Mouse (Mus musculus): ENCODE data around the gene Spdef. TPM values are rescaled to one million over a fixed set of nuclear protein-coding genes. Genes with fewer than 3 reads are reported as not detected.

Gene Spdef
- polyA plus RNA-seq (2015; fragmentation: Nextera tagmentation; extraction: Ambion mirVana): 28.0 and 29.7 TPM in 2 replicates

GRCm38 (mm10) chr17:27728770-27729169 is at the start of gene Spdef:
TSS of gene Spdef (minus strand) at chr17:27728955.
- H3K9me3 ChIP-seq (ENCODE audit: control insufficient read depth, low read length): no peaks in the 10 kb centered on the region
- H3K4me2 ChIP-seq (replicated peaks; ENCODE audit: low read depth): peak within 1 kb of the TSS; percentile 47
- no peak for TF ChIP-seq EP300 (optimal IDR thresholded peaks at IDR 0.05)
- no peak for TF ChIP-seq CTCF (IDR thresholded peaks at IDR 0.05; ENCODE audit: low read depth)
- no peaks in the 10 kb centered on the region for H3K27me3 ChIP-seq (ENCODE audit: control insufficient read depth, insufficient read depth, low read length)
- peak within 1 kb of the TSS; percentile 85 for H3K27ac ChIP-seq (replicated peaks)
- H3K9ac ChIP-seq (ENCODE audit: low read length): peak within 1 kb of the TSS; percentile 59
- 39% methylated on average over 10 of the region's 10 CpGs for WGBS
- peak; percentile 56 for ATAC-seq (ENCODE audit: low FRiP score, low TSS enrichment)
- DNase-seq (ENCODE audit: low spot score): peak; percentile 67
- H3K36me3 ChIP-seq (ENCODE audit: control insufficient read depth, insufficient read depth, low read length): no peaks in the 10 kb centered on the region
- 0 out of 2 replicates have a peak, but pooled peaks cover 2% of the 10 kb centered on the region for H3K4me1 ChIP-seq (replicated peaks; ENCODE audit: control insufficient read depth, insufficient read depth)
- H3K4me3 ChIP-seq (ENCODE audit: low read depth, low read length): peak within 1 kb of the TSS; percentile 32

- Histone ChIP-seq H3K27ac (replicated peaks) (0 out of 2 replicates have a peak overlapping the region, but pooled peaks have one; percentile 71), H3K9ac (ENCODE audit: low read length) (no peak overlapping the region), H3K36me3 (ENCODE audit: control insufficient read depth, insufficient read depth, low read length) (peaks cover 2% of the 10 kb centered on the region; the same call in 1 of the 2 replicates), H3K27me3 (ENCODE audit: control insufficient read depth, insufficient read depth, low read length) (no peaks in the 10 kb centered on the region), H3K4me3 (ENCODE audit: low read depth, low read length) (no peak overlapping the region), H3K9me3 (ENCODE audit: control insufficient read depth, low read length) (no peaks in the 10 kb centered on the region), H3K4me2 (replicated peaks; ENCODE audit: low read depth) (no peak overlapping the region), H3K4me1 (replicated peaks; ENCODE audit: control insufficient read depth, insufficient read depth) (no peaks in the 10 kb centered on the region)
- WGBS: 50% methylated on average over 6 of the region's 6 CpGs
- ATAC-seq (ENCODE audit: low FRiP score, low TSS enrichment) (peak; percentile 86), DNase-seq (ENCODE audit: low spot score) (peak; percentile 72)
- TF ChIP-seq CTCF (IDR thresholded peaks at IDR 0.05; ENCODE audit: low read depth) (no peak), EP300 (optimal IDR thresholded peaks at IDR 0.05) (no peak)
These were observed 49.1 kb upstream of the Spdef start for GRCm38 (mm10) chr17:27777823-27778222.

- Histone ChIP-seq H3K4me2 (replicated peaks; ENCODE audit: low read depth) (no peak overlapping the region), H3K4me3 (ENCODE audit: low read depth, low read length) (no peak overlapping the region), H3K4me1 (replicated peaks; ENCODE audit: control insufficient read depth, insufficient read depth) (no peaks in the 10 kb centered on the region), H3K9me3 (ENCODE audit: control insufficient read depth, low read length) (no peaks in the 10 kb centered on the region), H3K9ac (ENCODE audit: low read length) (no peak overlapping the region), H3K36me3 (ENCODE audit: control insufficient read depth, insufficient read depth, low read length) (no peaks in the 10 kb centered on the region), H3K27ac (replicated peaks) (no peak overlapping the region), H3K27me3 (ENCODE audit: control insufficient read depth, insufficient read depth, low read length) (no peaks in the 10 kb centered on the region)
- 87% methylated on average over 3 of the region's 3 CpGs for WGBS
- ATAC-seq (ENCODE audit: low FRiP score, low TSS enrichment): no peak
- DNase-seq (ENCODE audit: low spot score): no peak
- TF ChIP-seq CTCF (IDR thresholded peaks at IDR 0.05; ENCODE audit: low read depth): no peak
- TF ChIP-seq EP300 (optimal IDR thresholded peaks at IDR 0.05): no peak
These were observed 45.4 kb upstream of the Spdef start for GRCm38 (mm10) chr17:27774198-27774597.

GRCm38 (mm10) chr17:27771616-27772015 is 42.9 kb upstream of the Spdef start:
- Histone ChIP-seq H3K4me3 (ENCODE audit: low read depth, low read length) (no peak overlapping the region), H3K4me2 (replicated peaks; ENCODE audit: low read depth) (no peak overlapping the region), H3K27me3 (ENCODE audit: control insufficient read depth, insufficient read depth, low read length) (no peaks in the 10 kb centered on the region), H3K9ac (ENCODE audit: low read length) (no peak overlapping the region), H3K4me1 (replicated peaks; ENCODE audit: control insufficient read depth, insufficient read depth) (no peaks in the 10 kb centered on the region), H3K9me3 (ENCODE audit: control insufficient read depth, low read length) (no peaks in the 10 kb centered on the region), H3K36me3 (ENCODE audit: control insufficient read depth, insufficient read depth, low read length) (peaks cover 5% of the 10 kb centered on the region; the same call in 1 of the 2 replicates), H3K27ac (replicated peaks) (no peak overlapping the region)
- no peak for DNase-seq (ENCODE audit: low spot score)
- no peak for ATAC-seq (ENCODE audit: low FRiP score, low TSS enrichment)
- TF ChIP-seq EP300 (optimal IDR thresholded peaks at IDR 0.05) (no peak), CTCF (IDR thresholded peaks at IDR 0.05; ENCODE audit: low read depth) (no peak)
- WGBS: 72% methylated on average over 6 of the region's 6 CpGs

GRCm38 (mm10) chr17:27768817-27769542 is 40.2 kb upstream of the Spdef start:
- H3K9me3 ChIP-seq (ENCODE audit: control insufficient read depth, low read length): no peaks in the 10 kb centered on the region
- ATAC-seq (ENCODE audit: low FRiP score, low TSS enrichment) (peak; percentile 77), DNase-seq (ENCODE audit: low spot score) (peak; percentile 80)
- TF ChIP-seq EP300 (optimal IDR thresholded peaks at IDR 0.05) (no peak), CTCF (IDR thresholded peaks at IDR 0.05; ENCODE audit: low read depth) (peak; percentile 91)
- H3K9ac ChIP-seq (ENCODE audit: low read length): no peak overlapping the region
- H3K4me2 ChIP-seq (replicated peaks; ENCODE audit: low read depth): no peak overlapping the region
- H3K27ac ChIP-seq (replicated peaks): no peak overlapping the region
- no peaks in the 10 kb centered on the region for H3K4me1 ChIP-seq (replicated peaks; ENCODE audit: control insufficient read depth, insufficient read depth)
- H3K27me3 ChIP-seq (ENCODE audit: control insufficient read depth, insufficient read depth, low read length): no peaks in the 10 kb centered on the region
- H3K4me3 ChIP-seq (ENCODE audit: low read depth, low read length): no peak overlapping the region
- H3K36me3 ChIP-seq (ENCODE audit: control insufficient read depth, insufficient read depth, low read length): peaks cover 12% of the 10 kb centered on the region
- WGBS: 57% methylated on average over 8 of the region's 8 CpGs

GRCm38 (mm10) chr17:27767543-27767942 is 38.8 kb upstream of the Spdef start:
- H3K9me3 ChIP-seq (ENCODE audit: control insufficient read depth, low read length): no peaks in the 10 kb centered on the region
- H3K27ac ChIP-seq (replicated peaks): no peak overlapping the region
- ATAC-seq (ENCODE audit: low FRiP score, low TSS enrichment): no peak
- no peaks in the 10 kb centered on the region for H3K4me1 ChIP-seq (replicated peaks; ENCODE audit: control insufficient read depth, insufficient read depth)
- no peak overlapping the region for H3K4me2 ChIP-seq (replicated peaks; ENCODE audit: low read depth)
- H3K36me3 ChIP-seq (ENCODE audit: control insufficient read depth, insufficient read depth, low read length): peaks cover 12% of the 10 kb centered on the region
- no peak overlapping the region for H3K9ac ChIP-seq (ENCODE audit: low read length)
- no peaks in the 10 kb centered on the region for H3K27me3 ChIP-seq (ENCODE audit: control insufficient read depth, insufficient read depth, low read length)
- DNase-seq (ENCODE audit: low spot score): no peak
- H3K4me3 ChIP-seq (ENCODE audit: low read depth, low read length): no peak overlapping the region
- TF ChIP-seq CTCF (IDR thresholded peaks at IDR 0.05; ENCODE audit: low read depth) (no peak), EP300 (optimal IDR thresholded peaks at IDR 0.05) (no peak)
- WGBS: 84% methylated on average over 12 of the region's 12 CpGs

All from stomach, postnatal 0 days (tissue).